Mouse (Mus musculus): ENCODE measurements around the gene Slc44a3. TPM values are rescaled to one million over a fixed set of nuclear protein-coding genes. Genes with fewer than 3 reads are reported as not detected.

The Slc44a3 gene
- polyA plus RNA-seq, 2 experiments = 4.8 to 10.7 TPM

- H3K9me3 ChIP-seq (ENCODE audit: control insufficient read depth, low read length) = no peaks in the 10 kb centered on the region
- H3K27me3 ChIP-seq (ENCODE audit: control insufficient read depth, insufficient read depth, low read length) = no peaks in the 10 kb centered on the region
- peak; percentile 85 for ATAC-seq (ENCODE audit: insufficient read depth)
- 14% methylated on average over 3 of the region's 3 CpGs for WGBS (ENCODE audit: insufficient replicate concordance)
- H3K9ac ChIP-seq (replicated peaks) = peak overlapping the region; percentile 29; the same call in 1 of the 2 replicates
- H3K4me3 ChIP-seq (ENCODE audit: insufficient read depth in 1 of 2, low read depth in 2 of 2, low read length in 2 of 2) = no peak overlapping the region
- H3K27ac ChIP-seq = peak overlapping the region; percentile 37
- H3K36me3 ChIP-seq (replicated peaks; ENCODE audit: control insufficient read depth, insufficient read depth, low read depth) = no peaks in the 10 kb centered on the region
- TF ChIP-seq CTCF (IDR thresholded peaks at IDR 0.05; ENCODE audit: low read depth) = no peak
- TF ChIP-seq EP300 (IDR thresholded peaks at IDR 0.05; ENCODE audit: low read depth) = peak; percentile 75
- H3K4me2 ChIP-seq (ENCODE audit: low read depth) = no peak overlapping the region; the same call in 1 of the 2 replicates
- H3K4me1 ChIP-seq (replicated peaks; ENCODE audit: control insufficient read depth in 2 of 2, insufficient read depth in 2 of 2, low read length in 1 of 2) = peaks cover 14 to 23% of the 10 kb centered on the region in 2 experiments
- DNase-seq (ENCODE audit: low read depth in 3 of 3, low spot score in 3 of 3) = peak in 2 of 3 experiments; percentile 44 to 47
Observed at GRCm38 (mm10) chr3:121474738-121475137, 57.5 kb downstream of the Slc44a3 start.

DNA sequence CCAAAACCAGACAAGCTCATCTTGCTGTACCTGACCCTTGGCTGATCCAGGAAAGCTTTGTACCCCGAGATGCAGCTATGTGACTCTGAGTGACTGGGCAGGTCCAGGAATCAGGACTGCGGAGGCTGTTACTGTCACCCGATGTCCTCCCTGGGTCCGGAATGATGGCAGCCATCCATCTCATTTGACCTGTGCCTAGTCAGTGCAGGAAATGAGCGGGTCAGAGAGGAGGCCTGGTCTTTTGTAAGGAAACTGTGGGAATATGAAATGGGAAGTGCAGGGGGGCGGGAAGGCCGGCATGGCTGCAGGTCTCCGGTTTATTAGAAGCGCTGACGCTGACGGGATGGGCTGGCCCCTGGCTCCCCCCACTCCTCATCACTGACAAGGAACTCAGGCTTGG, 60.5 kb downstream of the Slc44a3 start:
- no peak overlapping the region for H3K27ac ChIP-seq
- no peak for TF ChIP-seq EP300 (IDR thresholded peaks at IDR 0.05; ENCODE audit: low read depth)
- no peak for TF ChIP-seq CTCF (IDR thresholded peaks at IDR 0.05; ENCODE audit: low read depth)

GRCm38 (mm10) chr3:121469185-121469975, 62.8 kb downstream of the Slc44a3 start:
- peak overlapping the region; percentile 32; the same call in 1 of the 2 replicates for H3K4me2 ChIP-seq (ENCODE audit: low read depth)
- no peaks in the 10 kb centered on the region for H3K36me3 ChIP-seq (replicated peaks; ENCODE audit: control insufficient read depth, insufficient read depth, low read depth)
- TF ChIP-seq EP300 (IDR thresholded peaks at IDR 0.05; ENCODE audit: low read depth) (no peak; the same call in 1 of the 2 replicates), CTCF (IDR thresholded peaks at IDR 0.05; ENCODE audit: low read depth) (no peak)
- no peak overlapping the region for H3K4me3 ChIP-seq (ENCODE audit: insufficient read depth in 1 of 2, low read depth in 2 of 2, low read length in 2 of 2)
- no peak overlapping the region for H3K27ac ChIP-seq
- no peak overlapping the region for H3K9ac ChIP-seq (replicated peaks)
- no peaks in the 10 kb centered on the region for H3K27me3 ChIP-seq (ENCODE audit: control insufficient read depth, insufficient read depth, low read length)
- H3K4me1 ChIP-seq (replicated peaks; ENCODE audit: control insufficient read depth in 2 of 2, insufficient read depth in 2 of 2, low read length in 1 of 2) = peaks cover 14 to 23% of the 10 kb centered on the region in 2 experiments
- no peaks in the 10 kb centered on the region for H3K9me3 ChIP-seq (ENCODE audit: control insufficient read depth, low read length)
- WGBS (ENCODE audit: insufficient replicate concordance) = 7% methylated on average over 13 of the region's 13 CpGs
- DNase-seq (ENCODE audit: low read depth in 3 of 3, low spot score in 3 of 3) (no peak), ATAC-seq (ENCODE audit: insufficient read depth) (peak; percentile 52)

More for the DNA sequence above, 60.5 kb downstream of the Slc44a3 start:
- WGBS (ENCODE audit: insufficient replicate concordance) = 79% methylated on average over 11 of the region's 11 CpGs
- Histone ChIP-seq H3K4me1 (replicated peaks; ENCODE audit: control insufficient read depth in 2 of 2, insufficient read depth in 2 of 2, low read length in 1 of 2) (peaks cover 24 to 36% of the 10 kb centered on the region in 2 experiments), H3K4me2 (ENCODE audit: low read depth) (no peak overlapping the region), H3K4me3 (ENCODE audit: insufficient read depth in 1 of 2, low read depth in 2 of 2, low read length in 2 of 2) (no peak overlapping the region), H3K27me3 (ENCODE audit: control insufficient read depth, insufficient read depth, low read length) (no peaks in the 10 kb centered on the region), H3K36me3 (replicated peaks; ENCODE audit: control insufficient read depth, insufficient read depth, low read depth) (no peaks in the 10 kb centered on the region), H3K9me3 (ENCODE audit: control insufficient read depth, low read length) (no peaks in the 10 kb centered on the region), H3K9ac (replicated peaks) (no peak overlapping the region)
- DNase-seq (ENCODE audit: low read depth in 3 of 3, low spot score in 3 of 3) (no peak), ATAC-seq (ENCODE audit: insufficient read depth) (no peak)

DNA sequence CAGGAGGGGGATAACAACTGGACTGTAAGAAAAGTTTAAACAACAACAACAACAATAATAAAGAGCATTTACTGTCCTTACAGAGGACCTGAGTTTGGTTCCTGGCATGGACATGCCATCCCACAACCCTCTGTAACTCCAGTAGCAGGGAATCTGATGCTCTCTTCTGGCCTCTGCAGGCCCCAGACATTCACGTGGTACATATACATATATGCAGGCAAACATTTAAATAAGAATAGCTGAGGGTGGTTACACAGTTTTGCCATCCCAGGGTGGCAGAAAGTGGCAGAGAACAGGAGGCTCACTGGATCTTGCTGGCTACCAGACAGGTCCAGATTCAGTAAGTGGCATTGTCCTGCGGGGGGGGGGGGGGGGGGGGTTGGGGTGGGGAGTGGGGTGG, 64.1 kb downstream of the Slc44a3 start:
- Histone ChIP-seq H3K4me2 (ENCODE audit: low read depth) (no peak overlapping the region), H3K27ac (no peak overlapping the region), H3K4me3 (ENCODE audit: insufficient read depth in 1 of 2, low read depth in 2 of 2, low read length in 2 of 2) (no peak overlapping the region), H3K27me3 (ENCODE audit: control insufficient read depth, insufficient read depth, low read length) (no peaks in the 10 kb centered on the region), H3K36me3 (replicated peaks; ENCODE audit: control insufficient read depth, insufficient read depth, low read depth) (no peaks in the 10 kb centered on the region), H3K4me1 (replicated peaks; ENCODE audit: control insufficient read depth in 2 of 2, insufficient read depth in 2 of 2, low read length in 1 of 2) (peaks cover 10 to 18% of the 10 kb centered on the region in 2 experiments), H3K9me3 (ENCODE audit: control insufficient read depth, low read length) (no peaks in the 10 kb centered on the region), H3K9ac (replicated peaks) (no peak overlapping the region)
- ATAC-seq (ENCODE audit: insufficient read depth) (no peak), DNase-seq (ENCODE audit: low read depth in 3 of 3, low spot score in 3 of 3) (no peak)
- TF ChIP-seq EP300 (IDR thresholded peaks at IDR 0.05; ENCODE audit: low read depth) (no peak), CTCF (IDR thresholded peaks at IDR 0.05; ENCODE audit: low read depth) (no peak)
- WGBS (ENCODE audit: insufficient replicate concordance) = 50% methylated on average over 1 of the region's 2 CpGs

- Histone ChIP-seq H3K27ac (no peak overlapping the region), H3K4me3 (ENCODE audit: insufficient read depth in 1 of 2, low read depth in 2 of 2, low read length in 2 of 2) (no peak overlapping the region), H3K9ac (replicated peaks) (no peak overlapping the region), H3K9me3 (ENCODE audit: control insufficient read depth, low read length) (no peaks in the 10 kb centered on the region), H3K4me2 (ENCODE audit: low read depth) (no peak overlapping the region), H3K4me1 (replicated peaks; ENCODE audit: control insufficient read depth in 2 of 2, insufficient read depth in 2 of 2, low read length in 1 of 2) (peaks cover 10 to 18% of the 10 kb centered on the region in 2 experiments), H3K36me3 (replicated peaks; ENCODE audit: control insufficient read depth, insufficient read depth, low read depth) (no peaks in the 10 kb centered on the region), H3K27me3 (ENCODE audit: control insufficient read depth, insufficient read depth, low read length) (no peaks in the 10 kb centered on the region)
- DNase-seq (ENCODE audit: low read depth in 3 of 3, low spot score in 3 of 3) = no peak
- 25% methylated on average over 10 of the region's 10 CpGs for WGBS (ENCODE audit: insufficient replicate concordance)
- TF ChIP-seq EP300 (IDR thresholded peaks at IDR 0.05; ENCODE audit: low read depth) (no peak), CTCF (IDR thresholded peaks at IDR 0.05; ENCODE audit: low read depth) (no peak)
- ATAC-seq (ENCODE audit: insufficient read depth) = 0 out of 2 replicates have a peak, but pooled peaks have one; percentile 34
Observed at GRCm38 (mm10) chr3:121467094-121467552, 65.1 kb downstream of the Slc44a3 start.
